Mouse (Mus musculus) midbrain, postnatal 0 days (tissue): ENCODE results near the gene Pde6c. TPM values are rescaled to one million over a fixed set of nuclear protein-coding genes. Genes with fewer than 3 reads are reported as not detected.

Experiments
- ATAC-seq: fragments of 200-750 bp; cut with Nextera tagmentation; 2 replicates; pipeline ENCODE4 v1.8.0; 2017; ENCODE audit warnings: moderate number of reproducible peaks, mild to moderate bottlenecking, moderate TSS enrichment, moderate library complexity; ENCODE audit not compliant: low FRiP score
- DNase-seq: peaks from one replicate; pipeline ENCODE4 v3.0.0-alpha.2; 2015; ENCODE audit warnings: low spot score
- H3K27ac ChIP-seq: fragments of 300-500 bp; sonication (generic); 2 replicates; pipeline ENCODE4 v1.5.1; 2014; ENCODE audit warnings: low read depth, mild to moderate bottlenecking, low read length, mixed read lengths
- H3K27me3 ChIP-seq: fragments of 300-500 bp; sonication (generic); 2 replicates; pipeline ENCODE4 v1.6.1; 2014; ENCODE audit warnings: low read length, control low read depth, mixed read lengths; ENCODE audit not compliant: insufficient read depth
- H3K36me3 ChIP-seq: fragments of 300-500 bp; sonication (generic); 2 replicates; pipeline ENCODE4 v1.6.1; 2014; ENCODE audit warnings: low read length, control low read depth, mixed read lengths; ENCODE audit not compliant: insufficient read depth
- H3K4me1 ChIP-seq: fragments of 300-500 bp; sonication (generic); 2 replicates; pipeline ENCODE4 v1.6.1; 2014; ENCODE audit warnings: mild to moderate bottlenecking, control low read depth, antibody characterized with exemption, low read length, mixed read lengths; ENCODE audit not compliant: insufficient read depth
- H3K4me2 ChIP-seq: fragments of 300-500 bp; sonication (generic); 2 replicates; pipeline ENCODE4 v1.6.1; 2014; ENCODE audit warnings: low read depth, mild to moderate bottlenecking, low read length, mixed read lengths; ENCODE audit not compliant: poor library complexity, severe bottlenecking
- H3K4me3 ChIP-seq: fragments of 300-500 bp; sonication (generic); 2 replicates; pipeline ENCODE4 v1.5.1; 2014; ENCODE audit warnings: low read depth, mild to moderate bottlenecking, low read length, moderate library complexity
- H3K9ac ChIP-seq: fragments of 300-500 bp; sonication (generic); replicated peaks from 2 replicates; pipeline ENCODE4 v1.6.1; 2014; ENCODE audit warnings: mild to moderate bottlenecking, low read length, moderate library complexity, mixed read lengths; ENCODE audit not compliant: poor library complexity, severe bottlenecking
- H3K9me3 ChIP-seq: fragments of 300-500 bp; sonication (generic); 2 replicates; pipeline ENCODE4 v1.6.1; 2016; ENCODE audit warnings: low read length, control low read depth
- CTCF ChIP-seq: IDR thresholded peaks from 2 replicates; pipeline ENCODE4 v1.5.1; 2016; ENCODE audit warnings: antibody characterized with exemption, mild to moderate bottlenecking
- WGBS: fragments of 180-500 bp; shearing (Covaris S2); extraction: QIAGEN DNeasy Blood & Tissue Kit; methylation state at CpG from one replicate; pipeline ENCODE4 v1.1.7; 2014; 5-methylcytosine and 5-hydroxymethylcytosine counted together
- polyA plus RNA-seq: library from polyadenylated mRNA; unstranded; fragments of >200 nt; fragmentation: Nextera tagmentation; extraction: Ambion mirVana; gene quantifications from 2 replicates; pipeline ENCODE4 v1.2.1, GENCODE M21; 2015
- total RNA-seq: library from RNA; depleted of rRNA; stranded (reverse); fragments of >200 nt; gene quantifications from 2 replicates; pipeline ENCODE4 v1.2.3, GENCODE M21; 2014

Pde6c gene
- total and polyA plus RNA-seq, 2 experiments from 2014 or later, result 0.19 TPM; not detected in 1

DNA sequence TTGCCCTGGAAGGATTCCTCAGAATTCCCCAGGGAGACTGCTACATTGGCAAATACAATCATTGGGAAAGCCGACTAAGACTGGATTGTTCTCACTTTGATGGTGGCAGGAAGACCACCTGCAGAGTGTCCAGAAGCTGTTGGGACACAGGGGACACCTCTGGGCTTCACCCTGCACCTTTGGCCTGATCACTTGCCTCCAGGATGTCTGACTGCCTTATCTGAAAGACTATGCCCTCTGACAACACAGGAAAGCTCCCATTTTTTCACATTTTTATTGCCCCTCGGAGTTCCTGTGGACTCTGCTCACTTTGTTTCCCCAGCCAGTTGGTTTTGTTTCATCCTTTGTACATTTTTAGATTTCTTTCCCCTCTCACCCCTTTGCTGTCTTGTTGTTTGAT lies 32.1 kb downstream of the Pde6c start:
- ATAC-seq (no peak), DNase-seq (no peak)
- no peaks in the 10 kb centered on the region for H3K4me1 ChIP-seq
- no peak for TF ChIP-seq CTCF
- 57% methylated on average over 2 of the region's 2 CpGs for WGBS
- no peaks in the 10 kb centered on the region for H3K9me3 ChIP-seq
- no peaks in the 10 kb centered on the region for H3K27me3 ChIP-seq
- no peak overlapping the region for H3K9ac ChIP-seq
- no peak overlapping the region for H3K4me3 ChIP-seq
- no peak overlapping the region for H3K27ac ChIP-seq
- H3K4me2 ChIP-seq, result no peak overlapping the region
- H3K36me3 ChIP-seq, result no peaks in the 10 kb centered on the region

DNA sequence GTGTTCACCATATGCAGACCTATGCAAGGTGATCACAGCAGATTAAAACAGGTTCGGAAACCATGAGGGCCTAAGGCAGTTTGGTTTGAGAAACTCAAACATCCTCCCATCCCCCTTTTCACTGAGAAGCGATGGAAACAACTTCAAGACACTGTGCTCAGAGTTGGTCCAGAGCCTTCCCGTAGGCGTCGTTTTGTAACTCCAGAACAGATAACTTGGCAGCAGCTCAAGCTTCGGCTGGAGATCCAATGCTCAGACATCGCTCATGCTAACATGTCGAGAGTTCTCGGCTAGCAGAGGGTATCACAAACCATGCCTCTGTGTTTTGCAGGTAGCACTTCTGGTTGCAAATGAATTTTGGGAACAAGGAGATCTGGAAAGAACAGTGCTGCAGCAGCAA lies 47.1 kb downstream of the Pde6c start:
- no peak overlapping the region for H3K27ac ChIP-seq
- no peak for DNase-seq
- no peak overlapping the region for H3K9ac ChIP-seq
- H3K4me2 ChIP-seq, result no peak overlapping the region
- H3K4me1 ChIP-seq, result no peaks in the 10 kb centered on the region
- no peak for TF ChIP-seq CTCF
- no peaks in the 10 kb centered on the region for H3K36me3 ChIP-seq
- H3K27me3 ChIP-seq, result no peaks in the 10 kb centered on the region
- H3K4me3 ChIP-seq, result no peak overlapping the region
- no peak for ATAC-seq
- H3K9me3 ChIP-seq, result no peaks in the 10 kb centered on the region
- 94% methylated on average over 9 of the region's 9 CpGs for WGBS

DNA sequence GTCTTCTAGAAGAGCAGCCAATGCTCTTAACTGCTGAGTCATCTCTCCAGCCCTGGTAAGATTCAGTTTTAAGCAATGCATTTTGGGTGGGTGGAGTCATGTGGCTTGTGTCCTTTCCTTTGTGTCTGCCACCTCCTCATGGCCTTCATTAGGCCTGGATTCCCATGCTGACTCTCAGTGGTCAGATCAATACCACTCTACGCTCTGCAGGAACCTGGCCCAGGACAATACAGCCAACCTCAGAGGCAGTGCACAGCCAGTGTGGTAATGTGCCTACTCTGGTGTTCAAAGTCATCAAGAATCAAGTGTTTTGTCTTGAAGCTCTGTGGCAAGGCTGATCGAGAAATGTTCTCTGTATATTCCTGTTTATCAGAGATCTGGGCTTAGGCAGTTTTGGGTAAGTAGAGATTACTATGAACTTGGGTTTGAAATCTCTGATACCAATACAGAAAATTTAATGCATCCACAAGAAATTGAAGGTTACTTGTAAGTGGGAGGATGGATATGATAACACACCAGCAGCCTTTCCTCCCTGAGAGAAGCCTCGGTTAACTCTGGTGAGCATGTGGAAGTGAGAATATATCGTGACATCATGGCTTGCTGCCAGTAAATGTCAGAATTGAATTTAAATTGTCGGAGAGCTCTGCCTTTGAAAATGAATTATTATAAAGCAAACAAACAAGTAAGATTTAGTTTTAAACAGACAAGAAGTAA lies 54.2 kb downstream of the Pde6c start:
- no peaks in the 10 kb centered on the region for H3K4me1 ChIP-seq
- H3K27me3 ChIP-seq, result no peaks in the 10 kb centered on the region
- no peak overlapping the region for H3K4me3 ChIP-seq
- H3K4me2 ChIP-seq, result no peak overlapping the region
- no peak overlapping the region for H3K9ac ChIP-seq
- 0 out of 2 replicates have a peak, but pooled peaks cover 6% of the 10 kb centered on the region for H3K36me3 ChIP-seq
- DNase-seq (peak; percentile 10), ATAC-seq (no peak)
- H3K9me3 ChIP-seq, result no peaks in the 10 kb centered on the region
- no peak overlapping the region for H3K27ac ChIP-seq
- TF ChIP-seq CTCF, result no peak
- 98% methylated on average over 5 of the region's 5 CpGs for WGBS

DNA sequence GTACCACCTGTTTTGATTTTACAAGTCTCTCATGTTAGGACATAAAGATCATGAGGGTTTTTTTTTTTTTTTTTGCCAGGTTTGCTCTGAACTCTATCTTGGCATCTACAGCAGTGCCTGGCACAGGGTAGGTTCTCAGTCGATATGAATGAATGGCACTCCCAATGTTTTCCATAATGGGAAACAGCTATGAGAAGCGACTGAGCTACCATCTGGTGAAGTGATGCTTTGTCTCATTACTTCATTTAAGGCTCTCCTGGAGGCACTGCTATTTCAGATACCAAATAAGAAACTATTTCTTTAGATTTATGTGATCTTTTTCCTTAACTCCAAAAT lies 54.7 kb downstream of the Pde6c start:
- DNase-seq, result peak; percentile 8
- no peaks in the 10 kb centered on the region for H3K9me3 ChIP-seq
- no peaks in the 10 kb centered on the region for H3K4me1 ChIP-seq
- no peak for ATAC-seq
- no peak overlapping the region for H3K4me3 ChIP-seq
- H3K4me2 ChIP-seq, result no peak overlapping the region
- H3K27ac ChIP-seq, result no peak overlapping the region
- no peak overlapping the region for H3K9ac ChIP-seq
- TF ChIP-seq CTCF, result no peak
- no peaks in the 10 kb centered on the region for H3K27me3 ChIP-seq
- 0 out of 2 replicates have a peak, but pooled peaks cover 6% of the 10 kb centered on the region for H3K36me3 ChIP-seq
- 86% methylated on average over 2 of the region's 2 CpGs for WGBS

DNA sequence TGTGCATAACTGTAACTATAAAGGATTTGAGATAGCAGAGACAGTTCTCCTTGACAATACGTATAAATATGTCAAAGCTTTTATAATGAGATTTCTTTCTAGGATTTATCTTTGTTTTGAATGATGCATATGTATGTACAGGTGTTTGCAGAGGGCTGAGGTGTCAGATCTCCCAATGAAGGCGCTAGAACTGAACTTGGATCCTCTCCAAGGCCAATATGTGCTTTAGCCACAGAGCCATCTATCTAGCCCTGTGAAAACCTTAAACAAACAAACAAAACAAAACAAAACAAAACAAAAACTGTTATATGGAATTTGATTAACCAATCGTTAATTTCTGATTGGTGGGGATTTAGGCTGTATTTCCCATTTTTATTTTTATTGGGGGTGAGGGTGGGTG lies 58.0 kb downstream of the Pde6c start:
- H3K4me1 ChIP-seq, result no peaks in the 10 kb centered on the region
- H3K27ac ChIP-seq, result no peak overlapping the region
- H3K4me2 ChIP-seq, result no peak overlapping the region
- no peak for TF ChIP-seq CTCF
- H3K27me3 ChIP-seq, result no peaks in the 10 kb centered on the region
- ATAC-seq (no peak), DNase-seq (no peak)
- 94% methylated on average over 3 of the region's 3 CpGs for WGBS
- H3K9ac ChIP-seq, result no peak overlapping the region
- H3K4me3 ChIP-seq, result no peak overlapping the region
- H3K36me3 ChIP-seq, result peaks cover 8% of the 10 kb centered on the region; the same call in 1 of the 2 replicates
- H3K9me3 ChIP-seq, result no peaks in the 10 kb centered on the region

DNA sequence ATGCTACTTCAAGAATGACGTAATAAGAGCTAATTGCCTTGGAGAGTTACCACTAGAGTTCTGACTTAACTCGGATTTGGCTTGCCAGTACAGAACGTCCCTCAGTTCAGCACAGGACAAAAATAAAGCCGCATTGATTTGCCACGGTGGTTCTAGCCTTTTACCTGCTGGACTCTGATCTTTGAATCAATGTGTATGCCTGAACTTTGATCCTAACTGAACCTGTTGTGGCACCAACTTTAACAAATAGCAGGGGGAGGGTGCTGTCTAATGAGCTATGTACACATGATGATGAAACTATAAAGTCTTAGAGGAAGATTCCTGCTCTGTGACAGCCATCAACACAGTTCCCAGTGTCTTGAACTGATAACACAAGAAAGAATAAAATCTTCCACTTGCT lies 58.9 kb downstream of the Pde6c start:
- TF ChIP-seq CTCF, result no peak
- Histone ChIP-seq H3K27me3 (no peaks in the 10 kb centered on the region), H3K4me2 (no peak overlapping the region), H3K27ac (no peak overlapping the region), H3K9me3 (no peaks in the 10 kb centered on the region), H3K36me3 (peaks cover 8% of the 10 kb centered on the region; the same call in 1 of the 2 replicates), H3K9ac (no peak overlapping the region), H3K4me1 (no peaks in the 10 kb centered on the region), H3K4me3 (no peak overlapping the region)
- no peak for DNase-seq
- WGBS, result 74% methylated on average over 5 of the region's 5 CpGs
- ATAC-seq, result no peak
